Mouse (Mus musculus): ENCODE results near the gene Frs3.

DNA sequence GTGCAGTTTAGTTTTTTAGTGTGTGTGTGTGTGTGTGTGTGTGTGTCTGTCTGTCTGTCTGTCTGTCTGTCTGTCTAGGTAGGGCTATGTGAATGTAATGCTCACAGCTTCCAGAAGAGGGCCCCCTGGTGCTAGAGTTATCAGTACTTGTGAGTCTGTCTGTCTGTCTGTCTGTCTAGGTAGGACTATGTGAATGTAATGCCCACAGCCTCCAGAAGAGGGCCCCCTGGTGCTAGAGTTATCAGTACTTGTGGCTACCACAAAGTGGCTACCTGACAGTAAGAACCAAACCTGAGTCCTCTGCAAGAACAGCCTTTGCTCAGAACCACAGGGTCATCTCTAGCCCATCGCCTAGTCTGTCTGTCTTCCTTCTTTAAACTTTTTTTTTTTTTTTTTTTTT, 42.1 kb upstream of the Frs3 start:
- TF ChIP-seq CTCF (IDR thresholded peaks at IDR 0.05; ENCODE audit: low read depth): peak; percentile 86
- no peak for TF ChIP-seq EP300 (IDR thresholded peaks at IDR 0.05; ENCODE audit: low read depth)
